Mouse (Mus musculus) hindbrain, postnatal 0 days (tissue): ENCODE data around the gene Stxbp2. TPM values are rescaled to one million over a fixed set of nuclear protein-coding genes. Genes with fewer than 3 reads are reported as not detected.
A peak's percentile ranks its signal among the peaks of the same experiment; 100 is the strongest.

Experiments used
- ATAC-seq: fragments of 200-750 bp; cut with Nextera tagmentation; 2 replicates; pipeline ENCODE4 v1.8.0; 2017; ENCODE audit warnings: mild to moderate bottlenecking, moderate TSS enrichment, moderate library complexity
- DNase-seq: peaks from one replicate; pipeline ENCODE4 v3.0.0-alpha.2; 2015; ENCODE audit warnings: low spot score
- H3K27ac ChIP-seq: fragments of 300-500 bp; sonication (generic); 2 replicates; pipeline ENCODE4 v1.5.1; 2014; ENCODE audit warnings: mild to moderate bottlenecking
- H3K27me3 ChIP-seq: fragments of 300-500 bp; sonication (generic); 2 replicates; pipeline ENCODE4 v1.6.1; 2014; ENCODE audit warnings: low read length, mixed read lengths; ENCODE audit not compliant: insufficient read depth
- H3K36me3 ChIP-seq: fragments of 300-500 bp; sonication (generic); 2 replicates; pipeline ENCODE4 v1.6.1; 2014; ENCODE audit warnings: low read length, mixed read lengths; ENCODE audit not compliant: insufficient read depth
- H3K4me1 ChIP-seq: fragments of 300-500 bp; sonication (generic); 2 replicates; pipeline ENCODE4 v1.6.1; 2014; ENCODE audit warnings: antibody characterized with exemption, low read length, mixed read lengths; ENCODE audit not compliant: insufficient read depth
- H3K4me2 ChIP-seq: fragments of 300-500 bp; sonication (generic); 2 replicates; pipeline ENCODE4 v1.6.1; 2014; ENCODE audit warnings: low read depth, mild to moderate bottlenecking, low read length, moderate library complexity, mixed read lengths
- H3K4me3 ChIP-seq: fragments of 300-500 bp; sonication (generic); 2 replicates; pipeline ENCODE4 v1.5.1; 2014; ENCODE audit warnings: low read length
- H3K9ac ChIP-seq: fragments of 300-500 bp; sonication (generic); replicated peaks from 2 replicates; pipeline ENCODE4 v1.6.1; 2014; ENCODE audit warnings: mild to moderate bottlenecking, low read length, moderate library complexity, mixed read lengths
- H3K9me3 ChIP-seq: fragments of 300-500 bp; sonication (generic); 2 replicates; pipeline ENCODE4 v1.6.1; 2016; ENCODE audit warnings: low read length, mixed read lengths
- CTCF ChIP-seq: IDR thresholded peaks from 2 replicates; pipeline ENCODE4 v1.5.1; 2016; ENCODE audit warnings: antibody characterized with exemption, control low read depth, low read depth
- WGBS: fragments of 180-500 bp; shearing (Covaris S2); extraction: QIAGEN DNeasy Blood & Tissue Kit; methylation state at CpG from one replicate; pipeline ENCODE4 v1.1.7; 2014; 5-methylcytosine and 5-hydroxymethylcytosine counted together
- polyA plus RNA-seq: library from polyadenylated mRNA; unstranded; fragments of >200 nt; fragmentation: Nextera tagmentation; extraction: Ambion mirVana; gene quantifications from 2 replicates; pipeline ENCODE4 v1.2.1, GENCODE M21; 2015
- total RNA-seq: library from RNA; depleted of rRNA; stranded (reverse); fragments of >200 nt; gene quantifications from 2 replicates; pipeline ENCODE4 v1.2.3, GENCODE M21; 2014

The Stxbp2 gene
- total and polyA plus RNA-seq, 2 experiments from 2014 or later = 23.9 to 32.7 TPM

GRCm38 (mm10) chr8:3678831-3679230 is 48.1 kb downstream of the Stxbp2 start:
- H3K9me3 ChIP-seq = no peaks in the 10 kb centered on the region
- H3K4me3 ChIP-seq = no peak overlapping the region
- no peak overlapping the region for H3K4me2 ChIP-seq
- ATAC-seq = no peak
- H3K9ac ChIP-seq = no peak overlapping the region
- no peak overlapping the region for H3K27ac ChIP-seq
- H3K4me1 ChIP-seq = peaks cover 10% of the 10 kb centered on the region; the same call in 1 of the 2 replicates
- no peak for TF ChIP-seq CTCF
- 96% methylated on average over 23 of the region's 23 CpGs for WGBS
- DNase-seq = no peak
- no peaks in the 10 kb centered on the region for H3K27me3 ChIP-seq
- H3K36me3 ChIP-seq = peaks cover 13% of the 10 kb centered on the region; the same call in 1 of the 2 replicates

GRCm38 (mm10) chr8:3679236-3679635 is 48.5 kb downstream of the Stxbp2 start:
- DNase-seq (no peak), ATAC-seq (no peak)
- Histone ChIP-seq H3K9me3 (no peaks in the 10 kb centered on the region), H3K4me1 (peaks cover 10% of the 10 kb centered on the region; the same call in 1 of the 2 replicates), H3K27ac (no peak overlapping the region), H3K27me3 (no peaks in the 10 kb centered on the region), H3K36me3 (peaks cover 13% of the 10 kb centered on the region; the same call in 1 of the 2 replicates), H3K4me2 (no peak overlapping the region), H3K4me3 (no peak overlapping the region), H3K9ac (no peak overlapping the region)
- TF ChIP-seq CTCF = no peak
- WGBS = 94% methylated on average over 23 of the region's 23 CpGs

GRCm38 (mm10) chr8:3679656-3680055 is 48.9 kb downstream of the Stxbp2 start:
- no peak for ATAC-seq
- no peak for TF ChIP-seq CTCF
- Histone ChIP-seq H3K4me1 (peaks cover 10% of the 10 kb centered on the region; the same call in 1 of the 2 replicates), H3K27ac (no peak overlapping the region), H3K27me3 (no peaks in the 10 kb centered on the region), H3K4me3 (no peak overlapping the region), H3K4me2 (no peak overlapping the region), H3K9ac (no peak overlapping the region), H3K9me3 (no peaks in the 10 kb centered on the region), H3K36me3 (peaks cover 13% of the 10 kb centered on the region; the same call in 1 of the 2 replicates)
- no peak for DNase-seq
- WGBS = 82% methylated on average over 5 of the region's 5 CpGs

- no peak overlapping the region for H3K9ac ChIP-seq
- DNase-seq (peak; percentile 58), ATAC-seq (peak; percentile 61)
- H3K27ac ChIP-seq = no peak overlapping the region
- H3K4me2 ChIP-seq = no peak overlapping the region
- TF ChIP-seq CTCF = no peak
- peaks cover 13% of the 10 kb centered on the region; the same call in 1 of the 2 replicates for H3K36me3 ChIP-seq
- 73% methylated on average over 5 of the region's 5 CpGs for WGBS
- H3K4me3 ChIP-seq = no peak overlapping the region
- H3K4me1 ChIP-seq = peaks cover 7% of the 10 kb centered on the region; the same call in 1 of the 2 replicates
- H3K27me3 ChIP-seq = no peaks in the 10 kb centered on the region
- H3K9me3 ChIP-seq = no peaks in the 10 kb centered on the region
Measured at GRCm38 (mm10) chr8:3682435-3682834, 51.7 kb downstream of the Stxbp2 start.

GRCm38 (mm10) chr8:3683408-3684176 is 52.8 kb downstream of the Stxbp2 start:
- Histone ChIP-seq H3K9me3 (no peaks in the 10 kb centered on the region), H3K4me1 (no peaks in the 10 kb centered on the region), H3K4me3 (no peak overlapping the region), H3K27me3 (no peaks in the 10 kb centered on the region), H3K4me2 (no peak overlapping the region), H3K27ac (no peak overlapping the region), H3K36me3 (peaks cover 13% of the 10 kb centered on the region; the same call in 1 of the 2 replicates), H3K9ac (no peak overlapping the region)
- WGBS = 51% methylated on average over 6 of the region's 6 CpGs
- peak; percentile 63 for DNase-seq
- 0 out of 2 replicates have a peak, but pooled peaks have one; percentile 16 for ATAC-seq
- TF ChIP-seq CTCF = no peak

- Histone ChIP-seq H3K4me3 (no peak overlapping the region), H3K27ac (no peak overlapping the region), H3K36me3 (peaks cover 7% of the 10 kb centered on the region; the same call in 1 of the 2 replicates), H3K9ac (no peak overlapping the region), H3K4me2 (no peak overlapping the region), H3K4me1 (no peaks in the 10 kb centered on the region), H3K27me3 (no peaks in the 10 kb centered on the region), H3K9me3 (no peaks in the 10 kb centered on the region)
- TF ChIP-seq CTCF = no peak
- DNase-seq = no peak
- no peak for ATAC-seq
Measured at GRCm38 (mm10) chr8:3684530-3684929, 53.8 kb downstream of the Stxbp2 start.

- WGBS = 66% methylated on average over 5 of the region's 5 CpGs
- no peak for ATAC-seq
Measured at GRCm38 (mm10) chr8:3685422-3685821, 54.7 kb downstream of the Stxbp2 start.

More at GRCm38 (mm10) chr8:3685422-3685821, 54.7 kb downstream of the Stxbp2 start:
- Histone ChIP-seq H3K4me3 (no peak overlapping the region), H3K27me3 (no peaks in the 10 kb centered on the region), H3K9me3 (no peaks in the 10 kb centered on the region), H3K9ac (no peak overlapping the region), H3K36me3 (no peaks in the 10 kb centered on the region; the same call in 1 of the 2 replicates), H3K27ac (no peak overlapping the region), H3K4me2 (no peak overlapping the region), H3K4me1 (no peaks in the 10 kb centered on the region)
- TF ChIP-seq CTCF = no peak
- DNase-seq = no peak
